Mouse (Mus musculus): ENCODE measurements around the gene Ufm1. TPM values are rescaled to one million over a fixed set of nuclear protein-coding genes. Genes with fewer than 3 reads are reported as not detected.

The Ufm1 gene
- total RNA-seq (2012; rRNA removed) (36.6 and 56.3 TPM in 2 replicates), total RNA-seq (2014; rRNA removed) (77.0 and 87.3 TPM in 2 replicates), polyA plus RNA-seq (2012; ENCODE audit: insufficient read length, low read depth) (87.1 and 109 TPM in 2 replicates)

- dilution Hi-C loops (cut with MboI; ENCODE audit: extremely low pct_ligation_motif_present, extremely low pct_unique_long_range_greater_than_20kb, low sequenced_read_pairs), result no loop called here
- peak within 1 kb of the TSS; percentile 90 for H3K4me2 ChIP-seq (ENCODE audit: insufficient read depth, low read depth, poor library complexity, severe bottlenecking)
- peak; percentile 96 for DNase-seq (ENCODE audit: extremely low read depth)
- peaks cover 15% of the 10 kb centered on the region for H3K79me2 ChIP-seq (replicated peaks; ENCODE audit: control insufficient read depth, extremely low read depth, insufficient read depth, poor library complexity, severe bottlenecking)
- H3K36me3 ChIP-seq (replicated peaks in 1 of 2; ENCODE audit: control insufficient read depth in 1 of 2, insufficient read depth in 1 of 2, low read length in 1 of 2), result peaks cover 24 to 34% of the 10 kb centered on the region in 2 experiments
- H3K4me3 ChIP-seq (replicated peaks in 1 of 3; ENCODE audit: low read depth in 2 of 3, low read length in 2 of 3, poor library complexity in 1 of 3), result peak within 1 kb of the TSS; percentile 76 to 99 (median 93)
- in situ Hi-C loops (cut with MboI; ENCODE audit: low pct_ligation_motif_present, low pct_unique_long_range_greater_than_20kb, low sequenced_read_pairs), result no loop called here
- no peaks in the 10 kb centered on the region for H3K9me3 ChIP-seq (replicated peaks; ENCODE audit: low read length)
- H3K4me1 ChIP-seq (ENCODE audit: control insufficient read depth in 1 of 2, insufficient read depth in 2 of 2), result peaks cover 2 to 12% of the 10 kb centered on the region in 2 experiments; a peak in 1 of 4 replicates
- TF ChIP-seq KAT2A (IDR thresholded peaks at IDR 0.05; ENCODE audit: insufficient replicate concordance, low read length), result 0 out of 2 replicates have a peak, but pooled peaks have one; percentile 78
- peak; percentile 82; the same call in 1 of the 2 replicates for TF ChIP-seq SIN3A (IDR thresholded peaks at IDR 0.05; ENCODE audit: low read length)
- TF ChIP-seq NELFE (IDR thresholded peaks at IDR 0.05; ENCODE audit: low read depth, low read length), result peak; percentile 50; the same call in 1 of the 2 replicates
- TF ChIP-seq POLR2A (IDR thresholded peaks at IDR 0.05; ENCODE audit: low read depth, low read length), result peak; percentile 56; the same call in 1 of the 2 replicates
- TF ChIP-seq BHLHE40 (IDR thresholded peaks at IDR 0.05; ENCODE audit: low read depth, low read length), result no peak
- TF ChIP-seq E2F4 (IDR thresholded peaks at IDR 0.05; ENCODE audit: insufficient replicate concordance, low read depth, low read length), result no peak
- TF ChIP-seq NRF1 (IDR thresholded peaks at IDR 0.05; ENCODE audit: low read depth, low read length), result peak; percentile 38; the same call in 1 of the 2 replicates
- TF ChIP-seq ELF1 (IDR thresholded peaks at IDR 0.05; ENCODE audit: low read depth, low read length), result peak; percentile 93
- TF ChIP-seq TBP (conservative IDR thresholded peaks at IDR 0.05; ENCODE audit: low read depth, low read length), result peak; percentile 30; the same call in 1 of the 2 replicates
- TF ChIP-seq EP300 (IDR thresholded peaks at IDR 0.05; ENCODE audit: low read length), result no peak
- no peak for TF ChIP-seq JUND (conservative IDR thresholded peaks at IDR 0.05; ENCODE audit: low read depth, low read length)
- peak; percentile 75 for TF ChIP-seq MXI1 (IDR thresholded peaks at IDR 0.05; ENCODE audit: low read depth, low read length)
- TF ChIP-seq PAX5 (IDR thresholded peaks at IDR 0.05; ENCODE audit: low read length), result no peak
- peak; percentile 100 for TF ChIP-seq MAX (IDR thresholded peaks at IDR 0.05; ENCODE audit: low read length)
- TF ChIP-seq CHD1 (IDR thresholded peaks at IDR 0.05; ENCODE audit: low read depth, low read length), result no peak
- no peak for TF ChIP-seq CHD2 (IDR thresholded peaks at IDR 0.05; ENCODE audit: low read length)
- TF ChIP-seq MYC (IDR thresholded peaks at IDR 0.05; ENCODE audit: low read depth, low read length), result 0 out of 2 replicates have a peak, but pooled peaks have one; percentile 49
- TF ChIP-seq HCFC1 (IDR thresholded peaks at IDR 0.05; ENCODE audit: low read depth, low read length), result peak; percentile 90
- peak; percentile 58; the same call in 1 of the 2 replicates for TF ChIP-seq TCF12 (IDR thresholded peaks at IDR 0.05; ENCODE audit: low read depth, low read length)
- no peak; the same call in 1 of the 2 replicates for TF ChIP-seq IRF4 (IDR thresholded peaks at IDR 0.05; ENCODE audit: low read depth, low read length)
- H3K27me3 ChIP-seq (replicated peaks), result no peaks in the 10 kb centered on the region
- peak within 1 kb of the TSS; percentile 13; the same call in 1 of the 2 replicates for H3K27ac ChIP-seq (ENCODE audit: insufficient read depth, low read depth)
- H3K9ac ChIP-seq (ENCODE audit: insufficient read depth, low read depth), result peak within 1 kb of the TSS; percentile 80
Observed at GRCm38 (mm10) chr3:53863383-53864220, at the start of gene Ufm1. Gene Ufm1, minus strand, starts transcription at chr3:53863830.

Data from CH12.LX (cell line).